Mouse (Mus musculus) heart, embryonic 16.5 days (tissue): ENCODE data around the gene Tprkb. TPM values are rescaled to one million over a fixed set of nuclear protein-coding genes. Genes with fewer than 3 reads are reported as not detected.
"Not testable (repeated sequence)": the region's sequence is repeated elsewhere in the genome, so short reads cannot be mapped to it uniquely, and the experiment has no call there.

ENCODE experiments used
- ATAC-seq: fragments of 200-750 bp; cut with Nextera tagmentation; replicated peaks from 2 replicates; pipeline ENCODE4 v1.8.0; 2017; ENCODE audit warnings: moderate number of reproducible peaks; ENCODE audit not compliant: insufficient read depth, low FRiP score; ENCODE audit errors: extremely low read depth
- H3K27ac ChIP-seq: fragments of 300-500 bp; sonication (generic); 2 replicates; pipeline ENCODE4 v1.5.1; 2014; ENCODE audit warnings: mild to moderate bottlenecking, low read length, control low read depth, moderate library complexity
- H3K27me3 ChIP-seq: fragments of 300-500 bp; sonication (generic); 2 replicates; pipeline ENCODE4 v1.6.1; 2014; ENCODE audit warnings: low read length, mixed read lengths; ENCODE audit not compliant: control insufficient read depth, insufficient read depth
- H3K36me3 ChIP-seq: fragments of 300-500 bp; sonication (generic); 2 replicates; pipeline ENCODE4 v1.6.1; 2014; ENCODE audit not compliant: control insufficient read depth, insufficient read depth
- H3K4me1 ChIP-seq: fragments of 300-500 bp; sonication (generic); 2 replicates; pipeline ENCODE4 v1.6.1; 2014; ENCODE audit warnings: low read length, mixed read lengths; ENCODE audit not compliant: control insufficient read depth, insufficient read depth
- H3K4me2 ChIP-seq: fragments of 300-500 bp; sonication (generic); 2 replicates; pipeline ENCODE4 v1.6.1; 2014; ENCODE audit warnings: low read depth, mild to moderate bottlenecking, control low read depth, low read length
- H3K4me3 ChIP-seq: fragments of 300-500 bp; sonication (generic); 2 replicates; pipeline ENCODE4 v1.5.1; 2014; ENCODE audit warnings: mild to moderate bottlenecking, control low read depth, low read length
- H3K9ac ChIP-seq: fragments of 300-500 bp; sonication (generic); 2 replicates; pipeline ENCODE4 v1.6.1; 2014; ENCODE audit warnings: low read length, control low read depth
- H3K9me3 ChIP-seq: fragments of 300-500 bp; sonication (generic); replicated peaks from 2 replicates; pipeline ENCODE4 v1.6.1; 2016; ENCODE audit warnings: low read length; ENCODE audit not compliant: control insufficient read depth
- WGBS: fragments of 180-500 bp; shearing (Covaris S2); extraction: QIAGEN DNeasy Blood & Tissue Kit; methylation state at CpG from one replicate; pipeline ENCODE4 v1.1.7; 2014; 5-methylcytosine and 5-hydroxymethylcytosine counted together
- polyA plus RNA-seq: library from polyadenylated mRNA; unstranded; fragments of >200 nt; fragmentation: Nextera tagmentation; extraction: Ambion mirVana; gene quantifications from 2 replicates; pipeline ENCODE4 v1.2.1, GENCODE M21; 2015

The Tprkb gene
- polyA plus RNA-seq, 1 experiment from 2014 or later = 20.8 TPM

GRCm38 (mm10) chr6:85883246-85883645 is 28.4 kb upstream of the Tprkb start:
- 88% methylated on average over 9 of the region's 9 CpGs for WGBS
- H3K4me1 ChIP-seq, H3K27ac ChIP-seq, H3K27me3 ChIP-seq, H3K4me2 ChIP-seq, ATAC-seq, H3K4me3 ChIP-seq, H3K36me3 ChIP-seq, H3K9ac ChIP-seq: not testable (repeated sequence)
- peaks cover 11% of the 10 kb centered on the region for H3K9me3 ChIP-seq

- no peak for ATAC-seq
- no peak overlapping the region for H3K9ac ChIP-seq
- no peaks in the 10 kb centered on the region for H3K4me1 ChIP-seq
- no peak overlapping the region for H3K27ac ChIP-seq
- no peaks in the 10 kb centered on the region for H3K27me3 ChIP-seq
- no peak overlapping the region for H3K4me2 ChIP-seq
- WGBS = 85% methylated on average over 1 of the region's 1 CpGs
- no peak overlapping the region for H3K4me3 ChIP-seq
- H3K9me3 ChIP-seq = peaks cover 11% of the 10 kb centered on the region
- H3K36me3 ChIP-seq = no peaks in the 10 kb centered on the region
Measured at GRCm38 (mm10) chr6:85884311-85884710, 27.4 kb upstream of the Tprkb start.

GRCm38 (mm10) chr6:85888961-85889360 is 22.7 kb upstream of the Tprkb start:
- H3K9ac ChIP-seq = no peak overlapping the region
- H3K36me3 ChIP-seq = no peaks in the 10 kb centered on the region
- H3K27ac ChIP-seq = no peak overlapping the region
- 74% methylated on average over 2 of the region's 2 CpGs for WGBS
- no peak overlapping the region for H3K4me2 ChIP-seq
- ATAC-seq = no peak
- no peaks in the 10 kb centered on the region for H3K27me3 ChIP-seq
- H3K4me1 ChIP-seq = no peaks in the 10 kb centered on the region
- H3K9me3 ChIP-seq = peaks cover 13% of the 10 kb centered on the region
- H3K4me3 ChIP-seq = no peak overlapping the region

- H3K36me3 ChIP-seq, H3K27me3 ChIP-seq, H3K27ac ChIP-seq, H3K4me2 ChIP-seq, H3K4me3 ChIP-seq, H3K9ac ChIP-seq, H3K4me1 ChIP-seq, ATAC-seq: not testable (repeated sequence)
- whole genome bisulfite sequencing = 62% methylated on average over 25 of the region's 25 CpGs
- H3K9me3 ChIP-seq = peaks cover 13% of the 10 kb centered on the region
Measured at GRCm38 (mm10) chr6:85895061-85895648, 16.5 kb upstream of the Tprkb start.

GRCm38 (mm10) chr6:85898596-85899475 is 12.8 kb upstream of the Tprkb start:
- WGBS = 61% methylated on average over 7 of the region's 8 CpGs
- not testable (repeated sequence) for H3K36me3 ChIP-seq, H3K4me2 ChIP-seq, H3K9me3 ChIP-seq, H3K9ac ChIP-seq, H3K4me1 ChIP-seq, H3K27me3 ChIP-seq, H3K27ac ChIP-seq, H3K4me3 ChIP-seq, ATAC-seq

- H3K4me3 ChIP-seq = no peak overlapping the region
- 91% methylated on average over 2 of the region's 2 CpGs for WGBS
- no peak overlapping the region for H3K4me2 ChIP-seq
- no peak overlapping the region for H3K9ac ChIP-seq
- ATAC-seq = no peak
- H3K4me1 ChIP-seq = no peaks in the 10 kb centered on the region
- no peaks in the 10 kb centered on the region for H3K36me3 ChIP-seq
- no peaks in the 10 kb centered on the region for H3K27me3 ChIP-seq
- no peak overlapping the region for H3K27ac ChIP-seq
- no peaks in the 10 kb centered on the region for H3K9me3 ChIP-seq
Measured at GRCm38 (mm10) chr6:85902303-85902702, 9.4 kb upstream of the Tprkb start.

GRCm38 (mm10) chr6:85904642-85905061 is 7.0 kb upstream of the Tprkb start, which contains the start of gene Nat8f4:
Gene Nat8f4 (minus strand): TSS chr6:85904884.
- not testable (repeated sequence) for H3K27me3 ChIP-seq, H3K36me3 ChIP-seq, H3K9ac ChIP-seq, H3K4me1 ChIP-seq, H3K27ac ChIP-seq, H3K9me3 ChIP-seq
- Histone ChIP-seq H3K4me3 (peak within 1 kb of the TSS; percentile 41), H3K4me2 (peak within 1 kb of the TSS; percentile 45)
- peak; percentile 67; the same call in 1 of the 2 replicates for ATAC-seq
- WGBS = 15% methylated on average over 20 of the region's 20 CpGs

- not testable (repeated sequence) for H3K36me3 ChIP-seq, H3K4me1 ChIP-seq, H3K27ac ChIP-seq, H3K9ac ChIP-seq, H3K9me3 ChIP-seq, H3K4me2 ChIP-seq, ATAC-seq, H3K4me3 ChIP-seq, H3K27me3 ChIP-seq
- WGBS = 46% methylated on average over 2 of the region's 2 CpGs
Measured at GRCm38 (mm10) chr6:85906911-85907351, 4.7 kb upstream of the Tprkb start.

- ATAC-seq = no peak
- Histone ChIP-seq H3K4me2 (no peak overlapping the region), H3K9me3 (no peaks in the 10 kb centered on the region), H3K9ac (no peak overlapping the region), H3K4me1 (no peaks in the 10 kb centered on the region), H3K27me3 (no peaks in the 10 kb centered on the region), H3K4me3 (no peak overlapping the region), H3K36me3 (no peaks in the 10 kb centered on the region), H3K27ac (no peak overlapping the region)
- 61% methylated on average over 3 of the region's 3 CpGs for WGBS
Measured at GRCm38 (mm10) chr6:85908341-85908740, 3.3 kb upstream of the Tprkb start.
